Mouse (Mus musculus): ENCODE results near the gene Usp25. TPM values are rescaled to one million over a fixed set of nuclear protein-coding genes. Genes with fewer than 3 reads are reported as not detected.

The Usp25 gene
- polyA plus RNA-seq, 1 experiment from 2014 or later, result 23.4 TPM

GRCm38 (mm10) chr16:77146801-77147200 lies 133.3 kb downstream of the Usp25 start:
- 88% methylated on average over 5 of the region's 5 CpGs for WGBS (ENCODE audit: insufficient replicate concordance)
- Histone ChIP-seq H3K9ac (replicated peaks) (no peak overlapping the region), H3K4me2 (ENCODE audit: low read depth, low read length) (no peak overlapping the region), H3K4me1 (ENCODE audit: insufficient read depth) (no peaks in the 10 kb centered on the region), H3K9me3 (ENCODE audit: low read length) (no peaks in the 10 kb centered on the region), H3K27ac (ENCODE audit: low read depth) (no peak overlapping the region), H3K27me3 (ENCODE audit: insufficient read depth, low read length) (no peaks in the 10 kb centered on the region), H3K36me3 (replicated peaks; ENCODE audit: insufficient read depth, low read length) (no peaks in the 10 kb centered on the region), H3K4me3 (ENCODE audit: low read depth, low read length) (no peak overlapping the region)
- TF ChIP-seq EP300 (IDR thresholded peaks at IDR 0.05; ENCODE audit: low read depth), result no peak
- no peak for TF ChIP-seq CTCF (IDR thresholded peaks at IDR 0.05; ENCODE audit: low read depth)
- no peak for DNase-seq
- ATAC-seq, result no peak

- Histone ChIP-seq H3K9ac (replicated peaks) (no peak overlapping the region), H3K36me3 (replicated peaks; ENCODE audit: insufficient read depth, low read length) (no peaks in the 10 kb centered on the region), H3K9me3 (ENCODE audit: low read length) (no peaks in the 10 kb centered on the region), H3K27me3 (ENCODE audit: insufficient read depth, low read length) (no peaks in the 10 kb centered on the region), H3K27ac (ENCODE audit: low read depth) (no peak overlapping the region), H3K4me2 (ENCODE audit: low read depth, low read length) (no peak overlapping the region), H3K4me3 (ENCODE audit: low read depth, low read length) (no peak overlapping the region), H3K4me1 (ENCODE audit: insufficient read depth) (no peaks in the 10 kb centered on the region)
- no peak for DNase-seq
- TF ChIP-seq EP300 (IDR thresholded peaks at IDR 0.05; ENCODE audit: low read depth) (no peak), CTCF (IDR thresholded peaks at IDR 0.05; ENCODE audit: low read depth) (no peak)
- 67% methylated on average over 8 of the region's 8 CpGs for WGBS (ENCODE audit: insufficient replicate concordance)
- ATAC-seq, result no peak
These were observed 136.8 kb downstream of the Usp25 start for GRCm38 (mm10) chr16:77150338-77150737.

GRCm38 (mm10) chr16:77150884-77151283 lies 137.4 kb downstream of the Usp25 start:
- Histone ChIP-seq H3K4me3 (ENCODE audit: low read depth, low read length) (no peak overlapping the region), H3K9me3 (ENCODE audit: low read length) (no peaks in the 10 kb centered on the region), H3K9ac (replicated peaks) (no peak overlapping the region), H3K36me3 (replicated peaks; ENCODE audit: insufficient read depth, low read length) (no peaks in the 10 kb centered on the region), H3K4me1 (ENCODE audit: insufficient read depth) (no peaks in the 10 kb centered on the region), H3K27ac (ENCODE audit: low read depth) (no peak overlapping the region), H3K4me2 (ENCODE audit: low read depth, low read length) (no peak overlapping the region), H3K27me3 (ENCODE audit: insufficient read depth, low read length) (no peaks in the 10 kb centered on the region)
- no peak for TF ChIP-seq EP300 (IDR thresholded peaks at IDR 0.05; ENCODE audit: low read depth)
- no peak for TF ChIP-seq CTCF (IDR thresholded peaks at IDR 0.05; ENCODE audit: low read depth)
- ATAC-seq (no peak), DNase-seq (no peak)
- WGBS (ENCODE audit: insufficient replicate concordance), result 76% methylated on average over 4 of the region's 4 CpGs

- 88% methylated on average over 1 of the region's 1 CpGs for WGBS (ENCODE audit: insufficient replicate concordance)
- TF ChIP-seq CTCF (IDR thresholded peaks at IDR 0.05; ENCODE audit: low read depth) (no peak), EP300 (IDR thresholded peaks at IDR 0.05; ENCODE audit: low read depth) (no peak)
- H3K4me3 ChIP-seq (ENCODE audit: low read depth, low read length), result no peak overlapping the region
- H3K4me2 ChIP-seq (ENCODE audit: low read depth, low read length), result no peak overlapping the region
- no peaks in the 10 kb centered on the region for H3K27me3 ChIP-seq (ENCODE audit: insufficient read depth, low read length)
- no peak overlapping the region for H3K27ac ChIP-seq (ENCODE audit: low read depth)
- H3K36me3 ChIP-seq (replicated peaks; ENCODE audit: insufficient read depth, low read length), result no peaks in the 10 kb centered on the region
- no peak for DNase-seq
- no peak overlapping the region for H3K9ac ChIP-seq (replicated peaks)
- no peaks in the 10 kb centered on the region for H3K9me3 ChIP-seq (ENCODE audit: low read length)
- H3K4me1 ChIP-seq (ENCODE audit: insufficient read depth), result no peaks in the 10 kb centered on the region
- no peak for ATAC-seq
These were observed 138.8 kb downstream of the Usp25 start for GRCm38 (mm10) chr16:77152288-77152687.

GRCm38 (mm10) chr16:77153216-77153715 lies 139.8 kb downstream of the Usp25 start:
- 57% methylated on average over 1 of the region's 1 CpGs for WGBS (ENCODE audit: insufficient replicate concordance)
- TF ChIP-seq EP300 (IDR thresholded peaks at IDR 0.05; ENCODE audit: low read depth) (no peak), CTCF (IDR thresholded peaks at IDR 0.05; ENCODE audit: low read depth) (no peak)
- Histone ChIP-seq H3K27ac (ENCODE audit: low read depth) (no peak overlapping the region), H3K4me2 (ENCODE audit: low read depth, low read length) (no peak overlapping the region), H3K4me3 (ENCODE audit: low read depth, low read length) (no peak overlapping the region), H3K9me3 (ENCODE audit: low read length) (no peaks in the 10 kb centered on the region), H3K36me3 (replicated peaks; ENCODE audit: insufficient read depth, low read length) (no peaks in the 10 kb centered on the region), H3K9ac (replicated peaks) (no peak overlapping the region), H3K4me1 (ENCODE audit: insufficient read depth) (no peaks in the 10 kb centered on the region), H3K27me3 (ENCODE audit: insufficient read depth, low read length) (no peaks in the 10 kb centered on the region)
- DNase-seq, result no peak
- ATAC-seq, result no peak

GRCm38 (mm10) chr16:77153815-77154214 lies 140.3 kb downstream of the Usp25 start:
- Histone ChIP-seq H3K9ac (replicated peaks) (no peak overlapping the region), H3K36me3 (replicated peaks; ENCODE audit: insufficient read depth, low read length) (no peaks in the 10 kb centered on the region), H3K4me1 (ENCODE audit: insufficient read depth) (no peaks in the 10 kb centered on the region), H3K4me3 (ENCODE audit: low read depth, low read length) (no peak overlapping the region), H3K9me3 (ENCODE audit: low read length) (no peaks in the 10 kb centered on the region), H3K27me3 (ENCODE audit: insufficient read depth, low read length) (no peaks in the 10 kb centered on the region), H3K4me2 (ENCODE audit: low read depth, low read length) (no peak overlapping the region), H3K27ac (ENCODE audit: low read depth) (no peak overlapping the region)
- ATAC-seq (no peak), DNase-seq (no peak)
- no peak for TF ChIP-seq EP300 (IDR thresholded peaks at IDR 0.05; ENCODE audit: low read depth)
- TF ChIP-seq CTCF (IDR thresholded peaks at IDR 0.05; ENCODE audit: low read depth), result no peak
- WGBS (ENCODE audit: insufficient replicate concordance), result 87% methylated on average over 2 of the region's 2 CpGs

GRCm38 (mm10) chr16:77154831-77155230 lies 141.3 kb downstream of the Usp25 start:
- Histone ChIP-seq H3K4me3 (ENCODE audit: low read depth, low read length) (no peak overlapping the region), H3K4me2 (ENCODE audit: low read depth, low read length) (no peak overlapping the region), H3K27me3 (ENCODE audit: insufficient read depth, low read length) (no peaks in the 10 kb centered on the region), H3K36me3 (replicated peaks; ENCODE audit: insufficient read depth, low read length) (no peaks in the 10 kb centered on the region), H3K9ac (replicated peaks) (no peak overlapping the region), H3K9me3 (ENCODE audit: low read length) (no peaks in the 10 kb centered on the region), H3K27ac (ENCODE audit: low read depth) (no peak overlapping the region), H3K4me1 (ENCODE audit: insufficient read depth) (no peaks in the 10 kb centered on the region)
- no peak for TF ChIP-seq CTCF (IDR thresholded peaks at IDR 0.05; ENCODE audit: low read depth)
- DNase-seq (no peak), ATAC-seq (no peak)
- 79% methylated on average over 1 of the region's 1 CpGs for WGBS (ENCODE audit: insufficient replicate concordance)
